Mouse (Mus musculus): ENCODE results near the gene Crebrf. TPM values are rescaled to one million over a fixed set of nuclear protein-coding genes. Genes with fewer than 3 reads are reported as not detected.

The Crebrf gene
- 87.5 TPM for polyA plus RNA-seq (2014; fragmentation: Illumina TruSeq; extraction: RNeasy Lipid Tissue Mini Kit (QIAGEN cat#74804))

DNA sequence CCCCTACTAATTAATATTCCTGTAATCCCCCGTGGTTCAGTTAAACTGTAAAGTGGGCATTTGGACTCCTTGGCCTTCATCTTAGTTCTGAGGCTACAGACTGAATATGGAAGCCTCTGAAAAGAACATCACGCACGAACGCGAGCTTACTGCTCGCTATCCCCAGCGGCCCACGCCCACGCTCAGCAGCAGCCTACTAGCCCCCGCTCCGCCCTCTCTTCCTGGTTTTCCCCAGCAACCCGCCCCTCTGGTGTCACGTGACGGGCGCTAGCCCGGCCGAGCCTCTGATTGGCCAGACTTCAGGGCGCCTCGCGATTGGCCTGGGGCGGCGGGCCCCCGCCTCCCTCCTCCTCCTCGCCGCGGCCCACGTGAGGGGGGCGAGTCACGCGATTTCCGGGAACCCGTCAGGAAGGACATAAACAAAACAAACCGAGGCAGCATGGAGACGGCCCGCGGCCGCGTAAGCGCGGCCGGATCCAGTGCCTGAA is at the start of gene Crebrf:
Gene Crebrf, plus strand, starts transcription at position 380 of the 488 bp plus-strand sequence.

DNA sequence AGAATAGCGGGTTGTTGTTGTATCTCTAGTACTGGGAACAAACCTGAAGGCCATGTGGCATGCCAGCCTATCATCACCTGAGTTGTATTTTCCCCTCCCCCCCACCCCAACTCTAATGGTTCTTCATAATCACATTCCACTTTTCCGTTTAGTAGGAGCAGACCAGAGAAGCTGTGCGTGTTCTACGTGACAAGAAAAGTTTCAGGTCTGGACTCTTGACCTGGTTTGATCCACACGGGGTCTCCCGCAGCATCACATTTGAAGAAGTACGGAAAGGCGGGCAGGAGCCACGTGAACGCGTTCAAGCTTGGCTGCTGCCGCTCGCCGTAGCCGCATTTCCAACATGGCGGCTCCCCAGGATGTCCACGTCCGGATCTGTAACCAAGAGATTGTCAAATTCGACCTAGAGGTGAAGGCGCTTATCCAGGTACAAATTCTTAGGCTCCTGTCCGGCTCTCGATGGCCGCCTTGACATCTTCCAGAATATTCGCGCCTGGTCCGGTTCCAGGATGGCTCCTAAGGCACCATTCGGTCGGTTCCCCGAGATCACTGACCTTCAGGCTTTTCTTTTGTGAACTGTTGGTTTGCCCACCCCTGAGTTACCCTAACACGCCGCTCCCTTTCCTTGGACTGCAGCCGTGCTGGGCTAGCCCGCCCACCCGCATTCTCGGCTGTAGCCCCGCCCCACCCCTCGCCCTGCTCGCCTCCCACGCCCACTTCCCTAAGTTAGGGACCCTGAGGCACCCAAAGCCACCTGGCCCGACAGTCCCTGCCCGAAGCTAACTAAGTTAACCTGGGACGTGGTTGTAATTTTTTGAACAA is 65.5 kb downstream of the Crebrf start, which contains the start of gene Bnip1:
Gene Bnip1, plus strand, starts transcription at position 317 of the 822 bp plus-strand sequence.

Other genes starting within 250 kb of the Crebrf start
- gene Ergic1, start 154.2 kb upstream of the Crebrf start, polyA plus RNA-seq (2014; fragmentation: Illumina TruSeq; extraction: RNeasy Lipid Tissue Mini Kit (QIAGEN cat#74804)): 61.5 TPM
- 9.6 TPM for gene Dusp1, start 153.5 kb upstream of the Crebrf start, polyA plus RNA-seq (2014; fragmentation: Illumina TruSeq; extraction: RNeasy Lipid Tissue Mini Kit (QIAGEN cat#74804))
- gene Atp6v0e, start 52.4 kb upstream of the Crebrf start, polyA plus RNA-seq (2014; fragmentation: Illumina TruSeq; extraction: RNeasy Lipid Tissue Mini Kit (QIAGEN cat#74804)): 35.4 TPM
- gene Bnip1, start 65.4 kb downstream of the Crebrf start, polyA plus RNA-seq (2014; fragmentation: Illumina TruSeq; extraction: RNeasy Lipid Tissue Mini Kit (QIAGEN cat#74804)): 16.7 TPM
- gene Nkx2-5, start 129.4 kb downstream of the Crebrf start, polyA plus RNA-seq (2014; fragmentation: Illumina TruSeq; extraction: RNeasy Lipid Tissue Mini Kit (QIAGEN cat#74804)): not detected
- 0.31 TPM for gene Kifc5b, start 201.4 kb downstream of the Crebrf start, polyA plus RNA-seq (2014; fragmentation: Illumina TruSeq; extraction: RNeasy Lipid Tissue Mini Kit (QIAGEN cat#74804))
- 1.8 TPM for gene Phf1, start 217.4 kb downstream of the Crebrf start, polyA plus RNA-seq (2014; fragmentation: Illumina TruSeq; extraction: RNeasy Lipid Tissue Mini Kit (QIAGEN cat#74804))
- 11.3 TPM for gene Cuta, start 223.9 kb downstream of the Crebrf start, polyA plus RNA-seq (2014; fragmentation: Illumina TruSeq; extraction: RNeasy Lipid Tissue Mini Kit (QIAGEN cat#74804))
- gene Syngap1, start 225.6 kb downstream of the Crebrf start, polyA plus RNA-seq (2014; fragmentation: Illumina TruSeq; extraction: RNeasy Lipid Tissue Mini Kit (QIAGEN cat#74804)): 1.2 TPM